Mouse (Mus musculus): ENCODE measurements around the gene Ibsp.

The Ibsp gene

GRCm38 (mm10) chr5:104342881-104343280 is 43.9 kb downstream of the Ibsp start:
- DNase-seq (ENCODE audit: low spot score), result no peak

DNA sequence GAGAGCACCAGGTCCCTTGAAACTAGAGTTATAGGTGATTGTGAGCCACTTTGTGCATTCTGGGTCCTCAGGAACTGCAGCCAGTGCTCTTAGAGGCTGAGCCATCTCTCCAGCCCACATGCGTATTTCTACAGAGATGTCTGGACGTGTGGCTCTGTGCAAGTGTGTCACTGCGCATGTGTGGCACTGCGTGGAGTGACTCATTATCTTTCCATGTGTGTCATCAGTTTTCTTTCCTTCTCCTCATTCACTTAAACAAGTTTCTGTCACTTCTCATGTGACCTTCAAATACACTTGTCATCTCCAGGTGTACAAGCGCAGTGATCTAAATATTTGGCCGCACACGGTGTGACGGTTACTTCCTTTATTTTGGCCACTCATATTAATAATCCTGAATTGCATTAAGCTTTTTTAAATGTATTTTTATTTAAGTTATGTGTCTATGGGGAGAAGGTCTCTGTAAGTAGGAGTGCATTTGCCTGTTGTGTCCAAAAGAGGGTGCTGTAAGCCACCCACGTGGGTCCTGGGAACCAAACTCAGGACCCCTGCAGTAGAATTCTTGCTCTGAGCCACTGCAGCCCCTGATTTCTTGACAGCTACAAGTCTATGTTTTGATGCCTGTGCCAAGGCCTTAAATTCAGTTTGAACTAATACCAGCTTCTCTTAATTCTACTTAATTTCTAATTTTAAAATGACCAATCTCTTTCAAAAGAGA is 45.7 kb downstream of the Ibsp start:
- DNase-seq (ENCODE audit: low spot score), result no peak

DNA sequence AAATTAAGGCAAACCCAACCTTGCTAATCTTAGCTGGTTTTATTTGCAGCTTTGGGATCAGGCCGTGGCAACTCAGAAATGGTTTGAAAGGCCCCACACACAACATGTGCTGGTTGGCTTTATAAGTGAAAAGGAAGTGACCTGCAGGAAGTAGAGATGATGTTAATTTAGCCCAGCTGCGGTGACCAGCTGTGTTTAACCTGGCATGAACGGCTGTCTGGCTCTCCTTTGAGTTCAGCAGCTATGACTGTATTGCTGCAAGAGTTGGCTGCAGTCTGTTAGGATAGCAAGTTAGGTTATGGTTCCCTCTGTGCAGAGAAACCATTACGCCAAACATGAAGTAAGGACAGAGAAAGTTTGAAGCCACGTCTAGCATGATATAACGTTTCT is 46.3 kb downstream of the Ibsp start:
- no peak for DNase-seq (ENCODE audit: low spot score)

GRCm38 (mm10) chr5:104351041-104351440 is 52.1 kb downstream of the Ibsp start:
- no peak for DNase-seq (ENCODE audit: low spot score)

DNA sequence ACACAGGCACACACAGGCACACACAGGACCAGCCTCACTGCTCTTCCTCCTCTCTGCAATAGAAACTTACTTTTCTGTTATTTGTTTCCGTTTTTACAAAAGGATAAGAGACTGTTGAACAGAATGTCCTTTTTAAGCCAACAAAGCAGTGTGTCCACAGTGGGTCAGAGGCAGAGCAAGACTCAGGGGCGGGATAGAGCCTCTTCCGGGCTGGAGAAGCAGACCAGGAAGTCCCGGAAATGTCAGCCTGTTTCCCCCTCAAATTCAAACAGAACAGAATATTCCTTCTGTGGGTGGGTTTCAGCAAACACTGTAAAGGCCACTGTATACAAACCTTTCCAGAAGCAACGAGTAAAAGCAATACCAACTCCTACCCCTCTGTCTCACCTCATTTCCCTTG is 52.9 kb downstream of the Ibsp start:
- DNase-seq (ENCODE audit: low spot score), result no peak

DNA sequence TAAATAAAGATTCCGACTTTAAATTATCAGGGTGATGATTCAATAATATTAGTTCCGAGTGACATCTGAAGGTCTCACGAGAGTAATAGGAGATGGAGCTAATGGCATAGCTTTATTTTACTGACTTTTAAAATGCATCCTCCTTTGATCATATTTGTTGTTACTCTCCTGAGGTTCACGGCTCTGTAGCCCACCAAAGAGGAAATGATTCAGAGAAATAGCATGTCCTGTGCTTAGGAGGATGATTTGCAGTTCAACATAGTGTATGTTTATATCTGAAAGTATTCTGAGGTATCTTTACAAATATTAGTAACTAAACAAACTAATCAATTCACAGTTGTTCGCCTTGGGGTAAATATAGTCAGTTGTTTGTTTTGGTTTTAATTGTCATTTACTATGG is 58.6 kb downstream of the Ibsp start:
- no peak for DNase-seq (ENCODE audit: low spot score)

DNA sequence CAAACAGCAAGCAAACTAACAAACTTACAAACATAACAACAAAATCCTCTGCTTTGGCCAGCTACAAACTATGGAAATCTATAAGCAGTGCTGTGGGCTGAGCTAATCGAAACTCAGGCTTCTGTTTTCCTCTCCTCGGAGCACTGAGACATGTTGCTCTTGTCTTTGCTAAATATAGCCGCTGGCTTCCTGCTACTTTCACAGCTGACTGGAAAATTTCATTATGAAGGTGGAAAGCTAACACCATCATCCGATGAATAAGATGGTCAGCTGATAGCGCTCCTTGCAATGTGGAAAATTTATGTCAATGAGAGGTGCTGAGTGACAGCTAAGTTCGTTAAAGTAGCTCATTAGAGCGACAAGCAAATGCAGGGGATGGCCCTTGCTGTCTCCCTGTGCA is 59.6 kb downstream of the Ibsp start:
- peak; percentile 23 for DNase-seq (ENCODE audit: low spot score)

DNA sequence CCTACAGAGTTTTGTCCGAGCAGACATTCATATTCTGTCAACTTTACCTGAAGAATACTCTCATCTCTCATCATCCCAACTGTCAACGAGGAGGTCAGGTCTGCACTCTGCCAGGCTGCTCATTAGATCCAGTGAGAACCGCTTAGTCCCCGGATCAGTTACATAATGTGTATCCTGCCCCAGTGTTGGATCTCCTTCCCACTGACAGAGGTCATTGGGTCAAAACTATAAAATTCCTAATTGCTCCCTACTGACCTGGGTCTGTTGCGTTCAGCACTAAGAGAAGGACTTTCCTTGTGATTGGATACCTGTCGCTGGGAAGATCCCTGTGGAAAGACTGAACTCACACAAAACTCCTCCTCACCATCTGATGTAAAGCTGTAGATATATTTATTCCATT is 60.3 kb downstream of the Ibsp start:
- DNase-seq (ENCODE audit: low spot score), result no peak

Measured in left cerebral cortex, adult 11 months (tissue).